Mouse (Mus musculus) Patski (cell line): Measurements from ENCODE around the gene Oog1. TPM values are rescaled to one million over a fixed set of nuclear protein-coding genes. Genes with fewer than 3 reads are reported as not detected.
"Not testable (repeated sequence)": the region's sequence is repeated elsewhere in the genome, so short reads cannot be mapped to it uniquely, and the experiment has no call there.

Experiments
- ATAC-seq: fragments of 100-300 bp; one replicate; pipeline ENCODE4 v1.8.0; 2021
- CTCF ChIA-PET: fragments of 350-600 bp; sonication (Branson Sonifier 250); formaldehyde crosslinking; loops from one replicate; lab custom pipeline; 2022; ENCODE audit warnings: inconsistent platforms; lab: Charles Lee
- POLR2A ChIA-PET: fragments of 350-600 bp; sonication (Branson Sonifier 250); formaldehyde crosslinking; loops from one replicate; lab custom pipeline; 2022; ENCODE audit warnings: antibody characterized with exemption, inconsistent platforms; lab: Charles Lee
- DNase-seq: peaks from one replicate; pipeline ENCODE4 v3.0.0-alpha.2; 2011; ENCODE audit warnings: low read depth, low spot score
- H3K27me3 ChIP-seq: fragments of 371-371 bp; one replicate; pipeline ENCODE4 v1.5.1; 2021
- in situ Hi-C: fragments of 300-500 bp; cut with MboI; formaldehyde crosslinking; loops from 3 replicates; pipeline ENCODE4 v1.11.1; 2018; ENCODE audit warnings: low pct_unique_long_range_greater_than_20kb, mixed read lengths
- polyA plus RNA-seq: library from polyadenylated mRNA; unstranded; gene quantifications from one replicate; pipeline ENCODE4 v1.2.3, GENCODE M21; 2021

Oog1 gene
- polyA plus RNA-seq, result 0.19 TPM

GRCm38 (mm10) chr12:87602388-87602787 is at the start of gene Oog1:
Oog1 (plus strand) TSS chr12:87602688.
- H3K27me3 ChIP-seq, CTCF ChIA-PET, in situ Hi-C loops, ATAC-seq, DNase-seq, POLR2A ChIA-PET: not testable (repeated sequence)

- POLR2A ChIA-PET, in situ Hi-C loops, CTCF ChIA-PET, H3K27me3 ChIP-seq, ATAC-seq, DNase-seq: not testable (repeated sequence)
Observed at GRCm38 (mm10) chr12:87601388-87601787, 1.1 kb upstream of the Oog1 start.

- H3K27me3 ChIP-seq, CTCF ChIA-PET, in situ Hi-C loops, ATAC-seq, DNase-seq, POLR2A ChIA-PET: not testable (repeated sequence)
Observed at GRCm38 (mm10) chr12:87618569-87618968, 16.1 kb downstream of the Oog1 start, which contains the start of gene Gm4027. Gm4027 (plus strand) TSS chr12:87618869.

- POLR2A ChIA-PET, H3K27me3 ChIP-seq, DNase-seq, CTCF ChIA-PET, in situ Hi-C loops, ATAC-seq: not testable (repeated sequence)
Observed at GRCm38 (mm10) chr12:87644520-87644919, 42.0 kb downstream of the Oog1 start, which contains the start of gene Gm16381. Gm16381 (minus strand) TSS chr12:87644620.

- ATAC-seq, H3K27me3 ChIP-seq, DNase-seq, POLR2A ChIA-PET, CTCF ChIA-PET, in situ Hi-C loops: not testable (repeated sequence)
Observed at GRCm38 (mm10) chr12:87652916-87653703, 50.6 kb downstream of the Oog1 start.

Other genes with a start within 250 kb of the Oog1 start
- gene Sptlc2, start 214.3 kb upstream of the Oog1 start, polyA plus RNA-seq, result 164 TPM
- gene Slirp, start 158.8 kb upstream of the Oog1 start, polyA plus RNA-seq, result 138 TPM
- 15.5 TPM for gene Alkbh1, start 158.7 kb upstream of the Oog1 start, polyA plus RNA-seq
- gene Snw1, start 130.4 kb upstream of the Oog1 start, polyA plus RNA-seq, result 99.2 TPM
- not detected for gene Gm5788, start 108.0 kb upstream of the Oog1 start, polyA plus RNA-seq
- 0.27 TPM for gene Gm8300, start 88.4 kb upstream of the Oog1 start, polyA plus RNA-seq
- 0.13 TPM for gene Gm4027, start 16.2 kb downstream of the Oog1 start, polyA plus RNA-seq
- not detected for gene Gm16381, start 41.9 kb downstream of the Oog1 start, polyA plus RNA-seq
- gene Gm21319, start 173.1 kb downstream of the Oog1 start, polyA plus RNA-seq, result not detected
- gene Gm21936, start 192.8 kb downstream of the Oog1 start, polyA plus RNA-seq, result not detected
- not detected for gene BB287469, start 213.9 kb downstream of the Oog1 start, polyA plus RNA-seq
- gene Gm2001, start 239.7 kb downstream of the Oog1 start, polyA plus RNA-seq, result not detected